Mouse (Mus musculus): ENCODE measurements around the gene Zbtb18.

Gene Zbtb18

GRCm38 (mm10) chr1:177484280-177484679 lies 42.1 kb downstream of the Zbtb18 start:
- no peak for DNase-seq

- DNase-seq = no peak
Observed at GRCm38 (mm10) chr1:177484680-177485079, 42.5 kb downstream of the Zbtb18 start.

DNA sequence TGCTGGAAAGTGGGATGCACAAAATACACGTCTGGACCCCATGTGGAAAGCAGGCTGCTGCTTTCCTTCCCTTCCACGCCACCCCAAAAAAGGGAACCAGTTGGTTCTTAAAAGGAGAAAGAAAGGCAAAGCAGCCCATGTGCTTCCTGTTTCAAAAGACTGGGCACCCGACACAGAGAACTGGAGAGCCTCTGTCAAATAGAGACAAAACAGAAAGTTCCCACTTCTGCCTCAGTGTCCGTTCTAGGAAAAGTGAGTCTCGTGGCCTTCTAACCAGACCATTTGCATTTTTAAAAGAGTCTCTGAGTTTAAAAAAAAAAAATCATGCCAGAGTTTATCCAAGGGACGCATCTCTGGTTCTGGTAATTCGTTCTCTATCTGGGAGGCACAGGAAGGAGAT lies 47.7 kb downstream of the Zbtb18 start:
- DNase-seq = no peak

DNA sequence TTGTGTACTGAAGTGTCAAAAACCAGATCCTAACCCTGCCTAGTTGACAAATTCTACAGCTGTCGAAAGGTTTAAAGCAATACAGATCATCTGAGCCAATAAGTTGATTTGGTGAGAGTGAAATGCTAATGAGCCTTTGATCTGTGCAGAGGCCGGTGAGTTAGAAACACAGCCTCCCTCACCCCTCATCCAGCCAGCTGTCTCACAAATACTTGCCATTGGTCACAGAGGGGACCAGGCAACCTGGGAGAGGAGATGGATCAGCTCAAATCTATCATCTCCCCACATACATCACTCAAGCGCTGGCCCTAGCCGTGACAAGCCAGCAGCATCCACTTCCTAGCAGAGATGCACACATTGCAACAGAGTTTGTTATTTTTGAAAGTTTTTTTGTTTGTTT lies 48.7 kb downstream of the Zbtb18 start:
- peak; percentile 23 for DNase-seq

GRCm38 (mm10) chr1:177491280-177491679 lies 49.1 kb downstream of the Zbtb18 start:
- DNase-seq = no peak

DNA sequence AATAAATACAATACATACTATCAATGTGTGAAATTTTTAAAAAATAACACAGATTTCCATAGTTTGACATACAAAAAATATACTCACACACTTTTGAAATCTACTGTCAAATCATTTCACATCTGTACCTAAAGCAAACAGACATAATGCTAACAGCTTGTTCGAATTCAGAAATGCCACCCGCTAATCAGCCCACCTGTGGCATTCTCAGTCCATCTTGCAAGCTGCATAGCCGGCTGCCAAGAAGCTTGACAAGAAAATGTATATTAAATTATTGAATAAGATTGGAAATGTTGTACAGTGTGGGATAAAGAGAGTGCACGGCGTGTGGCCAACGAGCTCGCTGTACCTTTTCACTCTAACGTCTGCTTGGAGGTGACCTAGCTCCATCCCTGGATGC lies 52.2 kb downstream of the Zbtb18 start:
- DNase-seq = no peak

DNA sequence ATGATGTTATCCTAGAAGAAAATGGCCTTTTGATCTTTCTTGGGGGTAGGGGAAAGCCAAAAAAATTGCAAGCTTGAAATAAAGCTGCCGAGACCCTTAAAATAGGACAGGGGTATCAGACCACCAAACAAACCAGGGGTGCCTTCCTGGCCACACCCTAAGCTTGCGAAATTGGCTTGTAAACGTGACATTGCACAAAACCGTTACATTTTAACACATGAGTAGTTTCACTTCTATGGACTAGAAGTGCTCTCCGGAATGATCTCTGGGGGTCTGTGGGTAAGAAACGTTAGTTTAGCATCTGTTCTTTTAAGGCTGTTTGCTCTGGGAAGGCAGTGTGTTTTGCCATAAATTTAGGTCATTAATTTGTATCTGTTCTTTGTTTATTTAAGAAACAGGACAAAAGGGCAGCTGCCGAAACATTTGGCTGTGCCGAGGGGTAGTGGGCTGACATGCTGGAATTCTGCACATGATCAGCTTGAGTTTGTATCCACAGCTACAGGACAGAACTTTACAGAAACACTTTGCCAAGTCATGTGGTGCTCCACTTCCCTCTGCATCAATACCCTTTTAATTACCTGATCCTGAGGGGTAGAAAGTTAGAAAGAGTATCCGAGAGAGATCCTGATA lies 52.9 kb downstream of the Zbtb18 start:
- no peak for DNase-seq

All from embryo, embryonic 11 days (tissue).